Comparison of ENCODE assay signal across 24 mouse cellular contexts in genomic region chr9:18041346-18041745, GRCm38 (mm10).
"Had no signal": no experiment of that assay in that cellular context is flagged by ENCODE, and none has a peak within 500 bp of the region (broad histone marks: within the 10 kb centered on the region; RNA-seq: fewer than 3 reads in every experiment).

No protein-coding gene starts in this region.

- DNase-seq: cerebellum, postnatal 10 days; cerebellum, postnatal 14 days; cerebellum, postnatal 25 days; cerebellum, postnatal 36 days; embryo, embryonic 11 days; forebrain, postnatal 0 days; gastrocnemius, adult 2 months; gastrocnemius, postnatal 10 days; gastrocnemius, postnatal 14 days; gastrocnemius, postnatal 25 days; gastrocnemius, postnatal 36 days; heart, adult 11 months; heart, adult 18-20 months; heart, adult 2 months had no signal

- H3K36me3 ChIP-seq: embryonic facial prominence, embryonic 10.5 days; embryonic facial prominence, embryonic 12.5 days; embryonic facial prominence, embryonic 13.5 days; embryonic facial prominence, embryonic 15.5 days; forebrain, embryonic 10.5 days; forebrain, embryonic 12.5 days; forebrain, embryonic 15.5 days; heart, embryonic 10.5 days had no signal

- H3K27ac ChIP-seq: embryonic facial prominence, embryonic 10.5 days; embryonic facial prominence, embryonic 12.5 days; embryonic facial prominence, embryonic 13.5 days; embryonic facial prominence, embryonic 15.5 days; forebrain, embryonic 10.5 days; forebrain, embryonic 12.5 days; forebrain, embryonic 13.5 days; forebrain, embryonic 15.5 days; gastrocnemius, adult 2 months; heart, adult 2 months; heart, embryonic 10.5 days had no signal

- H3K9ac ChIP-seq: embryonic facial prominence, embryonic 12.5 days; embryonic facial prominence, embryonic 13.5 days; embryonic facial prominence, embryonic 15.5 days; forebrain, embryonic 12.5 days; forebrain, embryonic 13.5 days; forebrain, embryonic 15.5 days; forebrain, postnatal 0 days had no signal

- H3K4me3 ChIP-seq: embryonic facial prominence, embryonic 10.5 days; embryonic facial prominence, embryonic 12.5 days; embryonic facial prominence, embryonic 13.5 days; embryonic facial prominence, embryonic 15.5 days; erythroblast, embryonic 14.5 days; forebrain, embryonic 10.5 days; forebrain, embryonic 12.5 days; forebrain, embryonic 13.5 days; forebrain, embryonic 15.5 days; gastrocnemius, adult 2 months; heart, adult 2 months; heart, embryonic 10.5 days had no signal

- H3K9me3 ChIP-seq: embryonic facial prominence, embryonic 10.5 days; embryonic facial prominence, embryonic 12.5 days; embryonic facial prominence, embryonic 13.5 days; embryonic facial prominence, embryonic 15.5 days; forebrain, embryonic 10.5 days; forebrain, embryonic 12.5 days; forebrain, embryonic 13.5 days; forebrain, embryonic 15.5 days; heart, embryonic 10.5 days had no signal

- H3K4me1 ChIP-seq: embryonic facial prominence, embryonic 10.5 days; embryonic facial prominence, embryonic 12.5 days; embryonic facial prominence, embryonic 13.5 days; embryonic facial prominence, embryonic 15.5 days; forebrain, embryonic 10.5 days; forebrain, embryonic 12.5 days; forebrain, embryonic 13.5 days; forebrain, embryonic 15.5 days; heart, embryonic 10.5 days had no signal
